Mouse (Mus musculus): ENCODE measurements around the gene Vmn1r224.

Vmn1r224 gene

GRCm38 (mm10) chr17:20413846-20414245 lies at the start of gene Vmn1r224:
TSS of gene Vmn1r224 (plus strand) at chr17:20414146.
- DNase-seq (ENCODE audit: low spot score) = no peak

- DNase-seq (ENCODE audit: low spot score) = no peak
These were observed 14.8 kb upstream of the Vmn1r224 start for GRCm38 (mm10) chr17:20399105-20399504.

GRCm38 (mm10) chr17:20439263-20439662 lies 25.3 kb downstream of the Vmn1r224 start:
- DNase-seq (ENCODE audit: low spot score) = no peak

- DNase-seq (ENCODE audit: low spot score) = no peak
These were observed 59.4 kb downstream of the Vmn1r224 start for GRCm38 (mm10) chr17:20473311-20473710.
